Mouse (Mus musculus): ENCODE results near the gene G0s2.

GRCm38 (mm10) chr1:193320398-193320797 is 47.4 kb upstream of the G0s2 start:
- TF ChIP-seq CTCF (IDR thresholded peaks at IDR 0.05; ENCODE audit: low read depth) (no peak), EP300 (IDR thresholded peaks at IDR 0.05; ENCODE audit: low read depth) (no peak)

Data from liver, embryonic 14.5 days (tissue).